Mouse (Mus musculus): ENCODE data around the gene Nat8f4.

DNA sequence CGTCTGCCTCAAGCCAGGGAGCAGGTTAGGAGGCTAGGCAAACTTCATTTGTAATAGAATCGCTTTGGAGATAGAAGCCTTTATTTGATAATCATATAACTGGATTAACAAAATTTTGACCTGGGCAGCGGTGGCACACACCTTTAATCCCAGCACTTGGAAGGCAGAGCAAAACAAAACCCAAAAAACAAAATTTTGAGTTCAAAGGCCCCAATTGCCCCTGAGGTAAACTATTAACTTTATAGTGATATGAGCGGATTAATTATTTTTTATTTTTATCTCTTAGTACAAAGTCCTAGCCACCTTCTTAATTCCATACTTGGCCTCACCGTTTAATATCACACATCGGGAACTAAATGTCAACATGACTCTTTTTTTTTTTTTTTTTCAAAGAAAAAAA lies 11.9 kb upstream of the Nat8f4 start:
- TF ChIP-seq POLR2A (IDR thresholded peaks at IDR 0.05; ENCODE audit: borderline replicate concordance, insufficient read depth, low read length) (no peak), CTCF (IDR thresholded peaks at IDR 0.05; ENCODE audit: borderline replicate concordance, insufficient read depth, low read depth, low read length) (no peak)

Data from cerebellum, adult 2 months (tissue).